Mouse (Mus musculus) liver, postnatal 0 days (tissue): ENCODE data around the gene Asah2. TPM values are rescaled to one million over a fixed set of nuclear protein-coding genes. Genes with fewer than 3 reads are reported as not detected.
"Not testable (repeated sequence)": the region's sequence is repeated elsewhere in the genome, so short reads cannot be mapped to it uniquely, and the experiment has no call there.

Source experiments
- ATAC-seq: fragments of 200-750 bp; cut with Nextera tagmentation; 2 replicates; pipeline ENCODE4 v1.8.0; 2017; ENCODE audit warnings: mild to moderate bottlenecking, moderate library complexity
- DNase-seq: peaks from one replicate; pipeline ENCODE4 v3.0.0-alpha.2; 2016
- H3K27ac ChIP-seq: fragments of 300-500 bp; sonication (generic); 2 replicates; pipeline ENCODE4 v1.5.1; 2014; ENCODE audit warnings: antibody characterized with exemption, moderate library complexity, mild to moderate bottlenecking, low read depth
- H3K27me3 ChIP-seq: fragments of 300-500 bp; sonication (generic); 2 replicates; pipeline ENCODE4 v1.6.1; 2014; ENCODE audit warnings: low read length, control low read depth, mixed read lengths; ENCODE audit not compliant: insufficient read depth
- H3K36me3 ChIP-seq: fragments of 300-500 bp; sonication (generic); replicated peaks from 2 replicates; pipeline ENCODE4 v1.6.1; 2014; ENCODE audit warnings: mild to moderate bottlenecking, control low read depth, low read length, moderate library complexity, mixed read lengths; ENCODE audit not compliant: insufficient read depth
- H3K4me1 ChIP-seq: fragments of 300-500 bp; sonication (generic); 2 replicates; pipeline ENCODE4 v1.6.1; 2014; ENCODE audit warnings: antibody characterized with exemption, mild to moderate bottlenecking, control low read depth; ENCODE audit not compliant: insufficient read depth
- H3K4me2 ChIP-seq: fragments of 300-500 bp; sonication (generic); 2 replicates; pipeline ENCODE4 v1.6.1; 2014; ENCODE audit warnings: low read depth, mild to moderate bottlenecking, low read length, moderate library complexity, mixed read lengths
- H3K4me3 ChIP-seq: fragments of 300-500 bp; sonication (generic); 2 replicates; pipeline ENCODE4 v1.5.1; 2014; ENCODE audit warnings: low read depth, low read length
- H3K9ac ChIP-seq: fragments of 300-500 bp; sonication (generic); replicated peaks from 2 replicates; pipeline ENCODE4 v1.6.1; 2014; ENCODE audit warnings: mild to moderate bottlenecking, moderate library complexity
- H3K9me3 ChIP-seq: fragments of 300-500 bp; sonication (generic); 2 replicates; pipeline ENCODE4 v1.6.1; 2016; ENCODE audit warnings: mild to moderate bottlenecking, control low read depth, low read length, mixed read lengths
- CTCF ChIP-seq: sonication (generic); IDR thresholded peaks from 2 replicates; pipeline ENCODE4 v1.5.1; 2016; ENCODE audit warnings: antibody characterized with exemption, low read depth
- EP300 ChIP-seq: IDR thresholded peaks from 2 replicates; pipeline ENCODE4 v1.6.1; 2016; ENCODE audit warnings: antibody characterized with exemption, low read depth, mild to moderate bottlenecking
- WGBS: fragments of 180-500 bp; shearing (Covaris S2); extraction: QIAGEN DNeasy Blood & Tissue Kit; methylation state at CpG from one replicate; pipeline ENCODE4 v1.1.7; 2014; ENCODE audit not compliant: insufficient replicate concordance; 5-methylcytosine and 5-hydroxymethylcytosine counted together
- polyA plus RNA-seq: library from polyadenylated mRNA; unstranded; fragments of >200 nt; fragmentation: Nextera tagmentation; extraction: Ambion mirVana; gene quantifications from 2 replicates; pipeline ENCODE4 v1.2.1, GENCODE M21; 2015

Asah2 gene
- polyA plus RNA-seq, 1 experiment from 2014 or later: 0.65 TPM

DNA sequence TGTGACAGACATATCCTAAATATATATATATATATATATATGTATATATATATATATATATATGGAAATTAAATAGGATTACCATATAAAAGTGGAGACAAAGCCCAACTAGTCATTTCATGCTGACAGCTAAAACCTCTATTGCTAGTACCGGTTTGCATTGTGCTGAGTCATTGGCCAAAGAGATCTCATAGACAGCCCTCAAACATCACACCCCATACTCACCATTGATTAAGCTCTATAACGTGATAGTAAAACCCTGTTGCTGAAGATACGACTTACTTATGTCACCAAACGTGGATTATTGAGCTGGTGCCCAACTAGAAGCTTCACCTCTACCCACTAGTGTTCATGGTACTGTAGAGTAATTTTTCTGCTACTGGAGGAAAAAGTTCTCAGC, 17.2 kb downstream of the Asah2 start:
- H3K4me1 ChIP-seq: no peaks in the 10 kb centered on the region
- H3K27me3 ChIP-seq: no peaks in the 10 kb centered on the region
- no peak overlapping the region for H3K4me3 ChIP-seq
- DNase-seq (no peak), ATAC-seq (no peak)
- H3K9ac ChIP-seq: no peak overlapping the region
- 79% methylated on average over 4 of the region's 4 CpGs for WGBS
- H3K36me3 ChIP-seq: no peaks in the 10 kb centered on the region; the same call in 1 of the 2 replicates
- no peak overlapping the region for H3K27ac ChIP-seq
- H3K4me2 ChIP-seq: no peak overlapping the region
- no peaks in the 10 kb centered on the region for H3K9me3 ChIP-seq
- TF ChIP-seq CTCF: no peak
- no peak for TF ChIP-seq EP300

DNA sequence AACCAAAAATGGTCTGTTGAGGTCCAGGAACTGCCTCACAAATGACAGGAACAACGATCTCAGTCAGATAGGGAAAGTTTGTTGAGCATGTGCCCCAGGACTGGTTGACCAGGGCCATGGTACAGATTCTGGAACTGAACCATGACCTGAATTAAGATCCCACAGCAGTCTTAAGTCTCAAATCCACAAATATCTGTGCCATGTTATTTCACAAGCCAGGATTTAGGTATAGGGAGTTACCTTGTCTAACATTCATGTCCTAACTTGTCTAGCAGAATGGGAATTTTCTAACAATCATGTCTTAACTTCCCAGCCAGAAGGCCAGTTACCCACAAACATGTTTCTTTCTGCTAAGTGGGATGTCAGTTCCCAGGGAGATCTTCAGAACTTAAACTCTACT, 19.4 kb downstream of the Asah2 start:
- H3K4me3 ChIP-seq: no peak overlapping the region
- H3K27ac ChIP-seq: no peak overlapping the region
- DNase-seq (no peak), ATAC-seq (no peak)
- 81% methylated on average over 1 of the region's 1 CpGs for WGBS
- no peaks in the 10 kb centered on the region for H3K27me3 ChIP-seq
- H3K9ac ChIP-seq: no peak overlapping the region
- no peak overlapping the region for H3K4me2 ChIP-seq
- TF ChIP-seq CTCF: no peak
- TF ChIP-seq EP300: no peak
- H3K9me3 ChIP-seq: no peaks in the 10 kb centered on the region
- H3K36me3 ChIP-seq: no peaks in the 10 kb centered on the region
- no peaks in the 10 kb centered on the region for H3K4me1 ChIP-seq

DNA sequence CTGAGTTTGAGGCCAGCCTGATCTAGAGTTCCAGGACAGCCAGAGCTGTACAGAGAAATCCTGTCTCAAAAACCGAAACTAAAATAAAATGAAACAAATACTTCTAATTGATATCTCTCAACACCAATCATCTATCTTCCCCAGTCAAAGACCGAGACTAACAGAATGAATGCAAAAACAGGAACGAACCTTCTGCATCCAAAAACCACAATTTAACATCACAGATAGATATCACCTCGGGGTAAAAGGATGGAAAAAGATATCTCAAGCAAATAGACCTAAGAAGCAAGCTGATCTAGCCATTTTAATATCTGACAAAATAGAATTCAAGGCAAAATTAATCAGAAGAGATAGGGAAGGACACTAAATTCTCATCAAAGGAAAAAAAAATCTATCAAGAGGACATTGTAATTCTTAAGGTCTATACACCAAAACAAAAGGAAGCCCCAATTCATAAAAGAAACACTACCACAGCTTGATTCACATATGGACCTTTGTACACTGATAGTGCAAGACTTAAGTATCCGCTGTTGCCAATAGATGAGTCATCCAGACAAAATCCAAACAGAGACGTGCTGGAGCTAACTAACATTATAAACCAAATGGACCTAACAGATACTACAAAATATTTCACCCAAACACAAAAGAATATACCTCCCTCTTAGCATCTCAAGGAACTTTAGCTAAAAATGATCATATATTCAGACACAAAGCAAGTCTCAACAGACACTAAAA, 20.1 kb downstream of the Asah2 start:
- TF ChIP-seq EP300 (no peak), CTCF (no peak)
- Histone ChIP-seq H3K9ac (no peak overlapping the region), H3K4me2 (no peak overlapping the region), H3K27me3 (no peaks in the 10 kb centered on the region), H3K36me3 (no peaks in the 10 kb centered on the region), H3K27ac (no peak overlapping the region), H3K9me3 (no peaks in the 10 kb centered on the region), H3K4me1 (no peaks in the 10 kb centered on the region), H3K4me3 (no peak overlapping the region)
- 63% methylated on average over 6 of the region's 6 CpGs for WGBS
- ATAC-seq: no peak
- no peak for DNase-seq

DNA sequence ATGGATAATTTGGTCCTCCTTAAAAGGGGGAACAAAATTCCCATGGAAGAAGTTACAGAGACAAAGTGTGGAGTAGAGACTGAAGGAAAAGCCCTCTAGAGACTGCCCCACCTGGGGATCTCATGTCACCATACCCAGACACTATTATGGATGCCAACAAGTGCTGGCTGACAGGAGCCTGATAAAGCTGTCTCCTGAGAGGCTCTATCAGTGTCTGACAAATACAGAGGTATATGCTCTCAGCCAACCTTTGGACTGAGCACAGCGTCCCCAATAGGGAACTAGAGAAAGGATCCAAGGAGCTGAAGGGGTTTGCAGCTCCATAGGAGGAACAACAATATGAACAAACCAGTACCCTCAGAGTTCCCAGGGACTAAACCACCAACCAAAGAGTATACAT, 23.2 kb downstream of the Asah2 start:
- DNase-seq, ATAC-seq: not testable (repeated sequence)

GRCm38 (mm10) chr19:32070340-32070739, 37.7 kb downstream of the Asah2 start:
- Histone ChIP-seq H3K27me3 (no peaks in the 10 kb centered on the region), H3K4me1 (no peaks in the 10 kb centered on the region), H3K4me2 (no peak overlapping the region), H3K27ac (no peak overlapping the region), H3K4me3 (no peak overlapping the region), H3K9ac (no peak overlapping the region), H3K9me3 (no peaks in the 10 kb centered on the region), H3K36me3 (no peaks in the 10 kb centered on the region)
- no peak for ATAC-seq
- TF ChIP-seq EP300 (no peak), CTCF (no peak)
- DNase-seq: no peak
- 48% methylated on average over 2 of the region's 2 CpGs for WGBS

More for the DNA sequence above, 23.2 kb downstream of the Asah2 start:
- H3K36me3 ChIP-seq, H3K4me3 ChIP-seq, H3K4me2 ChIP-seq, H3K9ac ChIP-seq, H3K4me1 ChIP-seq, H3K9me3 ChIP-seq, H3K27me3 ChIP-seq, H3K27ac ChIP-seq: not testable (repeated sequence)
- WGBS: 79% methylated on average over 1 of the region's 1 CpGs

- Histone ChIP-seq H3K4me1 (no peaks in the 10 kb centered on the region), H3K9me3 (no peaks in the 10 kb centered on the region), H3K27ac (no peak overlapping the region), H3K4me2 (no peak overlapping the region), H3K27me3 (no peaks in the 10 kb centered on the region), H3K4me3 (no peak overlapping the region), H3K9ac (no peak overlapping the region), H3K36me3 (no peaks in the 10 kb centered on the region)
- DNase-seq (no peak), ATAC-seq (no peak)
- WGBS: 67% methylated on average over 2 of the region's 2 CpGs
- TF ChIP-seq EP300: no peak
- TF ChIP-seq CTCF: no peak
Observed at GRCm38 (mm10) chr19:32069598-32069997, 38.4 kb downstream of the Asah2 start.

DNA sequence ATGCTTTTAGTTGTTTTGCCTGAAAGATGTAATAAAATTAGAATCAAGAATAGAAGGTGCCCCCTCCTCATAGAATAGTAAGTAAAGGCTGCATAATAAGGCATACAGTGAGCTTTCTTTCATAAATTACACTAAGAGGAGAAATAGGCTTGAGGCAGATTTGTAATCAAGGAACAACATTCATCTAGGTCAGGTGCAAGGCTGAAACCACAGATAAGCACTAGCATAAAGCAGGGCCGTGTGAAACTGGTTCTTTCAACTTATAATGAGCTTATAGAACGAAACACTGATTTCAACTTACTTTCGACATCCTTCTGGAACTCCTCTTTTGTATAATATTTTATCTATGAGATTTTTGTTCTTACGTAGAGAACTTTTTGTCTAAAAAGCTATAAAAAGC, 40.3 kb downstream of the Asah2 start:
- WGBS: 70% methylated on average over 4 of the region's 4 CpGs
- Histone ChIP-seq H3K4me3 (no peak overlapping the region), H3K4me1 (no peaks in the 10 kb centered on the region), H3K27me3 (no peaks in the 10 kb centered on the region), H3K36me3 (no peaks in the 10 kb centered on the region), H3K9ac (no peak overlapping the region), H3K4me2 (no peak overlapping the region), H3K9me3 (no peaks in the 10 kb centered on the region), H3K27ac (no peak overlapping the region)
- ATAC-seq (no peak), DNase-seq (no peak)
- no peak for TF ChIP-seq EP300
- TF ChIP-seq CTCF: no peak
